Mouse (Mus musculus) heart, embryonic 11.5 days (tissue): Measurements from ENCODE around the gene Baz2a. TPM values are rescaled to one million over a fixed set of nuclear protein-coding genes. Genes with fewer than 3 reads are reported as not detected.

Experiments used
- ATAC-seq: fragments of 200-750 bp; cut with Nextera tagmentation; replicated peaks from 2 replicates; pipeline ENCODE4 v1.8.0; 2017; ENCODE audit warnings: moderate library complexity; ENCODE audit not compliant: insufficient number of reproducible peaks, low FRiP score, low TSS enrichment
- H3K27ac ChIP-seq: fragments of 300-500 bp; sonication (generic); 2 replicates; pipeline ENCODE4 v1.5.1; 2014; ENCODE audit warnings: mild to moderate bottlenecking, low read depth, low read length
- H3K27me3 ChIP-seq: fragments of 300-500 bp; sonication (generic); 2 replicates; pipeline ENCODE4 v1.6.1; 2014; ENCODE audit warnings: mild to moderate bottlenecking, low read length, mixed read lengths; ENCODE audit not compliant: control insufficient read depth, insufficient read depth
- H3K36me3 ChIP-seq: fragments of 300-500 bp; sonication (generic); 2 replicates; pipeline ENCODE4 v1.6.1; 2014; ENCODE audit warnings: mild to moderate bottlenecking, low read length, moderate library complexity, mixed read lengths; ENCODE audit not compliant: control insufficient read depth, insufficient read depth
- H3K4me1 ChIP-seq: fragments of 300-500 bp; sonication (generic); 2 replicates; pipeline ENCODE4 v1.6.1; 2014; ENCODE audit warnings: low read length; ENCODE audit not compliant: control insufficient read depth, insufficient read depth
- H3K4me2 ChIP-seq: fragments of 300-500 bp; sonication (generic); 2 replicates; pipeline ENCODE4 v1.6.1; 2014; ENCODE audit warnings: mild to moderate bottlenecking, moderate library complexity
- H3K4me3 ChIP-seq: fragments of 300-500 bp; sonication (generic); 2 replicates; pipeline ENCODE4 v1.5.1; 2014; ENCODE audit warnings: low read depth, low read length
- H3K9ac ChIP-seq: fragments of 300-500 bp; sonication (generic); 2 replicates; pipeline ENCODE4 v1.6.1; 2014; ENCODE audit warnings: mild to moderate bottlenecking, low read depth, low read length, moderate library complexity
- H3K9me3 ChIP-seq: fragments of 300-500 bp; sonication (generic); replicated peaks from 2 replicates; pipeline ENCODE4 v1.6.1; 2016; ENCODE audit warnings: low read length; ENCODE audit not compliant: control insufficient read depth
- WGBS: fragments of 180-500 bp; shearing (Covaris S2); extraction: QIAGEN DNeasy Blood & Tissue Kit; methylation state at CpG from one replicate; pipeline ENCODE4 v1.1.7; 2014; ENCODE audit not compliant: insufficient replicate concordance; 5-methylcytosine and 5-hydroxymethylcytosine counted together
- polyA plus RNA-seq: library from polyadenylated mRNA; unstranded; fragments of >200 nt; fragmentation: Nextera tagmentation; extraction: Ambion mirVana; gene quantifications from 2 replicates; pipeline ENCODE4 v1.2.1, GENCODE M21; 2014

Gene Baz2a
- polyA plus RNA-seq, 1 experiment from 2014 or later = 21.7 TPM

- no peaks in the 10 kb centered on the region for H3K27me3 ChIP-seq
- no peak overlapping the region for H3K4me3 ChIP-seq
- no peak overlapping the region for H3K4me2 ChIP-seq
- H3K9ac ChIP-seq = no peak overlapping the region
- ATAC-seq = no peak
- WGBS = 82% methylated on average over 6 of the region's 6 CpGs
- peaks cover 20% of the 10 kb centered on the region for H3K36me3 ChIP-seq
- no peak overlapping the region for H3K27ac ChIP-seq
- no peaks in the 10 kb centered on the region for H3K9me3 ChIP-seq
- H3K4me1 ChIP-seq = no peaks in the 10 kb centered on the region
These were observed 44.0 kb downstream of the Baz2a start for GRCm38 (mm10) chr10:128135374-128135773.

- no peaks in the 10 kb centered on the region for H3K9me3 ChIP-seq
- no peak overlapping the region for H3K27ac ChIP-seq
- H3K27me3 ChIP-seq = no peaks in the 10 kb centered on the region
- H3K4me2 ChIP-seq = no peak overlapping the region
- peaks cover 18% of the 10 kb centered on the region for H3K36me3 ChIP-seq
- no peaks in the 10 kb centered on the region for H3K4me1 ChIP-seq
- WGBS = 76% methylated on average over 12 of the region's 12 CpGs
- no peak for ATAC-seq
- no peak overlapping the region for H3K9ac ChIP-seq
- no peak overlapping the region for H3K4me3 ChIP-seq
These were observed 49.0 kb downstream of the Baz2a start for GRCm38 (mm10) chr10:128140236-128140952.

- Histone ChIP-seq H3K4me2 (no peak overlapping the region), H3K27me3 (no peaks in the 10 kb centered on the region), H3K4me1 (no peaks in the 10 kb centered on the region), H3K4me3 (no peak overlapping the region), H3K9me3 (no peaks in the 10 kb centered on the region), H3K36me3 (peaks cover 18% of the 10 kb centered on the region), H3K27ac (no peak overlapping the region), H3K9ac (no peak overlapping the region)
- ATAC-seq = no peak
- 63% methylated on average over 2 of the region's 2 CpGs for WGBS
These were observed 50.8 kb downstream of the Baz2a start for GRCm38 (mm10) chr10:128142165-128142564.

GRCm38 (mm10) chr10:128143659-128144058 is 52.3 kb downstream of the Baz2a start:
- Histone ChIP-seq H3K27me3 (no peaks in the 10 kb centered on the region), H3K4me3 (no peak overlapping the region), H3K27ac (no peak overlapping the region), H3K9me3 (no peaks in the 10 kb centered on the region), H3K36me3 (peaks cover 15% of the 10 kb centered on the region), H3K4me1 (no peaks in the 10 kb centered on the region), H3K9ac (no peak overlapping the region), H3K4me2 (no peak overlapping the region)
- no peak for ATAC-seq
- 78% methylated on average over 4 of the region's 4 CpGs for WGBS

- H3K4me2 ChIP-seq = no peak overlapping the region
- no peaks in the 10 kb centered on the region for H3K27me3 ChIP-seq
- no peak overlapping the region for H3K27ac ChIP-seq
- ATAC-seq = no peak
- WGBS = 86% methylated on average over 2 of the region's 2 CpGs
- H3K9ac ChIP-seq = no peak overlapping the region
- H3K36me3 ChIP-seq = peaks cover 12% of the 10 kb centered on the region; the same call in 1 of the 2 replicates
- peaks cover 7% of the 10 kb centered on the region; the same call in 1 of the 2 replicates for H3K4me1 ChIP-seq
- no peak overlapping the region for H3K4me3 ChIP-seq
- no peaks in the 10 kb centered on the region for H3K9me3 ChIP-seq
These were observed 53.6 kb downstream of the Baz2a start for GRCm38 (mm10) chr10:128144961-128145360.

- H3K9ac ChIP-seq = peak overlapping the region; percentile 54
- H3K4me3 ChIP-seq = no peak overlapping the region
- peak overlapping the region; percentile 54 for H3K4me2 ChIP-seq
- no peak for ATAC-seq
- peaks cover 5% of the 10 kb centered on the region for H3K36me3 ChIP-seq
- peak overlapping the region; percentile 64 for H3K27ac ChIP-seq
- H3K4me1 ChIP-seq = peaks cover 13% of the 10 kb centered on the region; the same call in 1 of the 2 replicates
- no peaks in the 10 kb centered on the region for H3K9me3 ChIP-seq
- WGBS = 85% methylated on average over 5 of the region's 5 CpGs
- H3K27me3 ChIP-seq = no peaks in the 10 kb centered on the region
These were observed 57.5 kb downstream of the Baz2a start for GRCm38 (mm10) chr10:128148789-128149365.

- Histone ChIP-seq H3K4me2 (peak overlapping the region; percentile 54), H3K9ac (peak overlapping the region; percentile 54)
These were observed 58.2 kb downstream of the Baz2a start for GRCm38 (mm10) chr10:128149592-128149991.

GRCm38 (mm10) chr10:128150941-128151340 is 59.6 kb downstream of the Baz2a start:
- Histone ChIP-seq H3K4me2 (no peak overlapping the region; the same call in 1 of the 2 replicates), H3K9me3 (no peaks in the 10 kb centered on the region), H3K27ac (peak overlapping the region; percentile 23; the same call in 1 of the 2 replicates), H3K4me1 (peaks cover 13% of the 10 kb centered on the region; the same call in 1 of the 2 replicates), H3K36me3 (peaks cover 2% of the 10 kb centered on the region), H3K4me3 (no peak overlapping the region), H3K27me3 (no peaks in the 10 kb centered on the region), H3K9ac (no peak overlapping the region)
- ATAC-seq = no peak
- 70% methylated on average over 14 of the region's 14 CpGs for WGBS

More at GRCm38 (mm10) chr10:128149592-128149991, 58.2 kb downstream of the Baz2a start:
- no peaks in the 10 kb centered on the region for H3K9me3 ChIP-seq
- H3K27ac ChIP-seq = peak overlapping the region; percentile 64
- no peaks in the 10 kb centered on the region for H3K27me3 ChIP-seq
- peak; percentile 88 for ATAC-seq
- 7% methylated on average over 5 of the region's 5 CpGs for WGBS
- peaks cover 13% of the 10 kb centered on the region; the same call in 1 of the 2 replicates for H3K4me1 ChIP-seq
- H3K4me3 ChIP-seq = peak overlapping the region; percentile 21
- peaks cover 2% of the 10 kb centered on the region for H3K36me3 ChIP-seq
